In genomic region chr1:112039878-112040277, GRCm38 (mm10) we compare ENCODE assay signal across 17 mouse cellular contexts.
DNase-seq lines count a peak whose midpoint lies in the region; ATAC-seq and TF ChIP-seq lines count a peak whose summit lies in the region.
"Had no signal": no experiment of that assay in that cellular context is flagged by ENCODE, and none has a peak within 500 bp of the region (broad histone marks: within the 10 kb centered on the region; RNA-seq: fewer than 3 reads in every experiment).

No protein-coding gene starts in this region.

- no peaks in the 10 kb centered on the region for H3K27me3 ChIP-seq in embryonic facial prominence, embryonic 11.5 days (ENCODE audit: control insufficient read depth, insufficient read depth, low read length)
- no peaks in the 10 kb centered on the region for H3K27me3 ChIP-seq in liver, postnatal 0 days (ENCODE audit: insufficient read depth, low read length)
- H3K27me3 ChIP-seq: forebrain, embryonic 13.5 days; forebrain, embryonic 15.5 days had no signal

- TF ChIP-seq CTCF in liver, postnatal 0 days (IDR thresholded peaks at IDR 0.05; ENCODE audit: low read depth), result no peak

- no peak overlapping the region for H3K4me2 ChIP-seq in embryonic facial prominence, embryonic 11.5 days (ENCODE audit: low read depth, low read length)
- no peak overlapping the region for H3K4me2 ChIP-seq in liver, postnatal 0 days (ENCODE audit: low read depth, low read length)
- H3K4me2 ChIP-seq: forebrain, embryonic 13.5 days; forebrain, embryonic 15.5 days had no signal

- no peak overlapping the region for H3K9ac ChIP-seq in embryonic facial prominence, embryonic 11.5 days (replicated peaks; ENCODE audit: low read length)
- H3K9ac ChIP-seq in liver, postnatal 0 days (replicated peaks), result no peak overlapping the region
- H3K9ac ChIP-seq: forebrain, embryonic 13.5 days; forebrain, embryonic 15.5 days; forebrain, postnatal 0 days had no signal

- no peaks in the 10 kb centered on the region for H3K9me3 ChIP-seq in embryonic facial prominence, embryonic 11.5 days (replicated peaks; ENCODE audit: control insufficient read depth, low read length)
- H3K9me3 ChIP-seq in liver, postnatal 0 days (ENCODE audit: low read length), result no peaks in the 10 kb centered on the region
- H3K9me3 ChIP-seq: forebrain, embryonic 13.5 days; forebrain, embryonic 15.5 days had no signal

- H3K36me3 ChIP-seq in embryonic facial prominence, embryonic 11.5 days (replicated peaks; ENCODE audit: control insufficient read depth, insufficient read depth, low read depth, low read length), result no peaks in the 10 kb centered on the region
- H3K36me3 ChIP-seq in liver, postnatal 0 days (replicated peaks; ENCODE audit: insufficient read depth, low read length), result no peaks in the 10 kb centered on the region
- H3K36me3 ChIP-seq: forebrain, embryonic 15.5 days had no signal

- TF ChIP-seq EP300 in liver, postnatal 0 days (IDR thresholded peaks at IDR 0.05; ENCODE audit: low read depth), result no peak

- no peak overlapping the region for H3K4me3 ChIP-seq in embryonic facial prominence, embryonic 11.5 days (ENCODE audit: low read depth, low read length)
- H3K4me3 ChIP-seq in liver, postnatal 0 days (ENCODE audit: low read depth, low read length), result no peak overlapping the region
- H3K4me3 ChIP-seq: forebrain, embryonic 13.5 days; forebrain, embryonic 15.5 days had no signal

- DNase-seq in embryo, embryonic 10.5 days (ENCODE audit: low spot score), result peak; percentile 4
- peak; percentile 6 for DNase-seq in embryo, embryonic 11 days
- peak; percentile 70 for DNase-seq in embryonic facial prominence, embryonic 11.5 days (ENCODE audit: low spot score)
- DNase-seq in cerebellum, adult 9-11 months, result no peak
- DNase-seq in liver, postnatal 0 days, result no peak
- no peak for DNase-seq in right cerebral cortex, postnatal 14 days
- DNase-seq: adrenal gland, adult 2 months; adrenal gland, postnatal 10 days; adrenal gland, postnatal 25 days; cerebellum, adult 11-12 months; cerebellum, adult 2 months; cerebellum, adult 9-10 months; cerebellum, postnatal 14 days; cerebellum, postnatal 36 days; forebrain, postnatal 0 days had no signal

- peak; percentile 65; the same call in 1 of the 2 replicates for ATAC-seq in embryonic facial prominence, embryonic 11.5 days (replicated peaks; ENCODE audit: insufficient number of reproducible peaks, low FRiP score, low TSS enrichment, low read depth)
- ATAC-seq in liver, postnatal 0 days, result no peak
- ATAC-seq: forebrain, embryonic 13.5 days; forebrain, embryonic 15.5 days; forebrain, postnatal 0 days had no signal

- no peaks in the 10 kb centered on the region for H3K4me1 ChIP-seq in embryonic facial prominence, embryonic 11.5 days (ENCODE audit: control insufficient read depth, insufficient read depth, low read length)
- H3K4me1 ChIP-seq in liver, postnatal 0 days (ENCODE audit: insufficient read depth), result no peaks in the 10 kb centered on the region
- H3K4me1 ChIP-seq: forebrain, embryonic 13.5 days; forebrain, embryonic 15.5 days had no signal

- no peak overlapping the region for H3K27ac ChIP-seq in embryonic facial prominence, embryonic 11.5 days (replicated peaks; ENCODE audit: low read depth, low read length)
- no peak overlapping the region for H3K27ac ChIP-seq in liver, postnatal 0 days (ENCODE audit: low read depth)
- H3K27ac ChIP-seq: forebrain, embryonic 13.5 days; forebrain, embryonic 15.5 days had no signal

Comparison
In these comparisons a context has a peak if more than half of its experiments do, and no peak if none do; other contexts are left out.
1. DNase-seq: peak in embryo, embryonic 10.5 days (single experiment), embryo, embryonic 11 days (single experiment) and embryonic facial prominence, embryonic 11.5 days (single experiment); none in cerebellum, adult 9-11 months (single experiment), liver, postnatal 0 days (single experiment) and right cerebral cortex, postnatal 14 days (single experiment).